Mouse (Mus musculus) cerebellum, postnatal 36 days (tissue): ENCODE data around the gene Sidt1.
"Not testable (repeated sequence)": the region's sequence is repeated elsewhere in the genome, so short reads cannot be mapped to it uniquely, and the experiment has no call there.

Source experiments
- DNase-seq, 2 experiments: peaks; one replicate each; pipeline ENCODE4 v3.0.0; 2021 to 2022; ENCODE audit warnings: mixed read lengths in 2 of 2

The Sidt1 gene

GRCm38 (mm10) chr16:44302126-44302892 lies 30.7 kb downstream of the Sidt1 start:
- no peak for DNase-seq

- DNase-seq = no peak
Observed at GRCm38 (mm10) chr16:44299438-44300093, 33.4 kb downstream of the Sidt1 start.

- no peak for DNase-seq
Observed at GRCm38 (mm10) chr16:44293960-44294359, 39.0 kb downstream of the Sidt1 start.

- DNase-seq = not testable (repeated sequence)
Observed at GRCm38 (mm10) chr16:44292681-44293080, 40.3 kb downstream of the Sidt1 start.

GRCm38 (mm10) chr16:44289004-44289648 lies 43.9 kb downstream of the Sidt1 start:
- no peak for DNase-seq

- DNase-seq = no peak
Observed at GRCm38 (mm10) chr16:44287356-44287950, 45.5 kb downstream of the Sidt1 start.

- peak; percentile 70 to 76 for DNase-seq
Observed at GRCm38 (mm10) chr16:44282614-44283325, 50.2 kb downstream of the Sidt1 start.

GRCm38 (mm10) chr16:44282036-44282435 lies 51.0 kb downstream of the Sidt1 start:
- no peak for DNase-seq

GRCm38 (mm10) chr16:44280806-44281205 lies 52.2 kb downstream of the Sidt1 start:
- no peak for DNase-seq

GRCm38 (mm10) chr16:44277212-44277611 lies 55.8 kb downstream of the Sidt1 start:
- DNase-seq = no peak

GRCm38 (mm10) chr16:44271371-44272038 lies 61.5 kb downstream of the Sidt1 start:
- peak; percentile 56 to 62 for DNase-seq

GRCm38 (mm10) chr16:44270606-44271005 lies 62.4 kb downstream of the Sidt1 start:
- DNase-seq = no peak

- DNase-seq = no peak
Observed at GRCm38 (mm10) chr16:44269578-44269977, 63.4 kb downstream of the Sidt1 start.

GRCm38 (mm10) chr16:44268541-44269215 lies 64.3 kb downstream of the Sidt1 start:
- no peak for DNase-seq

- DNase-seq = no peak
Observed at GRCm38 (mm10) chr16:44265562-44265961, 67.4 kb downstream of the Sidt1 start.

GRCm38 (mm10) chr16:44264916-44265315 lies 68.1 kb downstream of the Sidt1 start:
- DNase-seq = no peak

- no peak for DNase-seq
Observed at GRCm38 (mm10) chr16:44257476-44257875, 75.5 kb downstream of the Sidt1 start.

GRCm38 (mm10) chr16:44254698-44255097 lies 78.3 kb downstream of the Sidt1 start:
- DNase-seq = peak; percentile 93 to 97

- peak in 1 of 2 experiments; percentile 36 for DNase-seq
Observed at GRCm38 (mm10) chr16:44253797-44254634, 79.0 kb downstream of the Sidt1 start.

- no peak for DNase-seq
Observed at GRCm38 (mm10) chr16:44252735-44253134, 80.3 kb downstream of the Sidt1 start.
